Mouse (Mus musculus) testis, adult 2 months (tissue): ENCODE measurements at regions not wholly inside any gene's neighbourhood (a gene's known extent, or its start where the extent isn't known, plus 50 kb on each side); places are given as distances from the start of the nearest gene placed in this dataset.

Experiments used
- H3K27ac ChIP-seq: fragments of 200-500 bp; 2 replicates; pipeline ENCODE4 v1.5.1; 2012; ENCODE audit warnings: low read depth, low read length; ENCODE audit not compliant: control insufficient read depth, insufficient read depth
- H3K27me3 ChIP-seq: fragments of 200-500 bp; 2 replicates; pipeline ENCODE4 v1.6.1; 2012; ENCODE audit warnings: mild to moderate bottlenecking, low read length, moderate library complexity; ENCODE audit not compliant: control insufficient read depth, insufficient read depth
- H3K36me3 ChIP-seq: fragments of 200-500 bp; 2 replicates; pipeline ENCODE4 v1.6.1; 2012; ENCODE audit warnings: mild to moderate bottlenecking, low read length; ENCODE audit not compliant: control insufficient read depth, insufficient read depth
- H3K4me1 ChIP-seq: fragments of 200-500 bp; 2 replicates; pipeline ENCODE4 v1.6.1; 2012; ENCODE audit warnings: low read length; ENCODE audit not compliant: control insufficient read depth, insufficient read depth
- H3K4me3 ChIP-seq: fragments of 200-500 bp; 2 replicates; pipeline ENCODE4 v1.5.1; 2012; ENCODE audit warnings: low read depth, mild to moderate bottlenecking, low read length, moderate library complexity, mixed read lengths; ENCODE audit not compliant: control insufficient read depth
- CTCF ChIP-seq: fragments of 200-500 bp; IDR thresholded peaks from 2 replicates; pipeline ENCODE4 v1.5.1; 2012; ENCODE audit warnings: low read depth, mild to moderate bottlenecking, inconsistent platforms, low read length, moderate library complexity; ENCODE audit not compliant: control insufficient read depth, insufficient read depth, insufficient replicate concordance
- POLR2A ChIP-seq: fragments of 200-500 bp; IDR thresholded peaks from 2 replicates; pipeline ENCODE4 v1.6.1; 2012; ENCODE audit warnings: low read depth, mild to moderate bottlenecking, inconsistent platforms, low read length, moderate library complexity; ENCODE audit not compliant: control insufficient read depth

DNA sequence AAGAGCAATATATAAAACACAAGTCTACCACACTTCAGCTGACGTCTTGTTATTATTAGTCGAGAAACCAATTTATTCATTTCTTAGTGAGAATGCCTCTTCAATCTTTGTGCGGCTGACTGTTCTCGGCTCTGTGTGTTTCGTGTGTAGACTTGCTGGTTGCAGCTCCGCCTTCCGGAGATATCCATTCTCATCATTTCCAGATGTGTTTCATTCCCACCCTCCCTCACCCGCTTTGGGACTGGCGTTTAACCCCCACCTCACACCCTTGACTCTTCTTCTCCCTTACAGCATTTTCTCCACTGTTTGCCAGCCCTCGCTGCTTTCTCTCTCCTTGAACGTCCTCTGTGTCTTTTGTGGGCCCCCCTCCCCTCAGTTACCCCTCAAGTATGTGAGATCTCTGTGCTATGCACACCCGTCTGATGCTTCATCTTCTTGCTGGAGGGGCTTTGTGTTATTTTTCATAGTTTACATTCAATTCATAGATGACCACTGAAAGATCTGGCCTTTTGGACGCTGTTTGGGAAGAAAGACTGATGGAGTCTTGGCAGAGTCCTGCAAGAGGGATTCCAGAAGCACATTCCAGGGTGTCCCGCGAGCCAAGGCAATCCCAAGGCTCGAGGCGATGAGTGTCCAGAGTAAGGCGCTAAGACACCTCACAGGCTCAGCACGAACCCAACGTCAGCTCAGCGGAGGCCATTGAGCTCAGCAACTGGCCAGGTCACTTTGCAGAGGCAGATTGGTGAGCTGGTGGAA, 121.9 kb upstream of the Arglu1 start:
- Histone ChIP-seq H3K36me3 (no peaks in the 10 kb centered on the region), H3K4me1 (no peaks in the 10 kb centered on the region), H3K27me3 (no peaks in the 10 kb centered on the region), H3K4me3 (no peak overlapping the region), H3K27ac (no peak overlapping the region)
- TF ChIP-seq POLR2A (no peak), CTCF (no peak)

DNA sequence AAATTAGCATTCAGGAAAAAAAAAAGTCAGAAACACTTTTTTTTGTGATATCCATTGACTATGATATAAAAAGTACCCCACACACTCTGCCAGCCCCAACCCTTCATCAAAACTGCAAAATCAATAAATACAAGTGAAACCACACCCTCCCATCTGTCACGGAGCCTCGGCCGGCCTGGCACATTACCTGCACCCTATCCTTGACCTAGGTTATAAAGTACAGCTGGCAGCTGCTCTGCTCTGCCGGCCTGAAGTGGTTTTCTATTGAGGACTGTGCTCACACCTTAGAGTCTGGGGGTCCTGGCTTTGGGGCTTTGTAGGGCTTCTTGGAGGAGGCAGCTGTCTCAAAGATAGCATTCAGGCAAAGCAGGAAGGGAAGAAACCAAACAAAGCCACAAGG, 120.6 kb upstream of the Arglu1 start:
- Histone ChIP-seq H3K4me3 (no peak overlapping the region), H3K4me1 (no peaks in the 10 kb centered on the region), H3K27me3 (no peaks in the 10 kb centered on the region), H3K27ac (no peak overlapping the region), H3K36me3 (no peaks in the 10 kb centered on the region)
- TF ChIP-seq POLR2A (no peak), CTCF (no peak)

DNA sequence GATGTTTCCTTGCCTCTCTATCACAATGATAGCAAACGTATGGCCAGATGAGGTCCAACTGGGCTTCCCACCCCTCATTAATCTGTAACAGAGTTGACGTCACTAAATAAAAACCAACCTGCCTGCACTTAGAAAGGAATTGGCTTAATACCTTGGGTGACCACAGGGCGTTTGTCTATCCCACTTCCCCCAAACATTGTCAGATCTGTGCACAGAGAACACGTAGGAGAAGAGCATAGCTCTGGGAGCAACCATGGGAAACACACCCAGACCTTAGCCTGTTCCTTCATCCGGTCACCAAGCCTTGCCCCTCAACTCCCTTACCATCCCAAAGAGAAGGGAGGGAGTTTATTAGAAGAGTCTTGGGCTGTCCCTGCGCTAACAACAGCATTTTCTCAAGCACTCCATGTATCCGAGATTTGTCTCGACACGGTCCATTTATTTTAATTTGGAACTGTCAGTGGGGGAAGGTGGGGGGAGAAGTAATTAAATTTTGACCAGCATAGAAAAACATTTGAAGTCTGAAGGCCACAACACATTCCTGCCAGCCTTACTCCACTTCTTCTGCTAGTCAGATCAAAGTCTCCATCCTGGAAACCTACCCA, 119.6 kb upstream of the Arglu1 start:
- TF ChIP-seq POLR2A (no peak), CTCF (no peak)
- Histone ChIP-seq H3K27me3 (no peaks in the 10 kb centered on the region), H3K4me3 (no peak overlapping the region), H3K4me1 (no peaks in the 10 kb centered on the region), H3K27ac (no peak overlapping the region), H3K36me3 (no peaks in the 10 kb centered on the region)

DNA sequence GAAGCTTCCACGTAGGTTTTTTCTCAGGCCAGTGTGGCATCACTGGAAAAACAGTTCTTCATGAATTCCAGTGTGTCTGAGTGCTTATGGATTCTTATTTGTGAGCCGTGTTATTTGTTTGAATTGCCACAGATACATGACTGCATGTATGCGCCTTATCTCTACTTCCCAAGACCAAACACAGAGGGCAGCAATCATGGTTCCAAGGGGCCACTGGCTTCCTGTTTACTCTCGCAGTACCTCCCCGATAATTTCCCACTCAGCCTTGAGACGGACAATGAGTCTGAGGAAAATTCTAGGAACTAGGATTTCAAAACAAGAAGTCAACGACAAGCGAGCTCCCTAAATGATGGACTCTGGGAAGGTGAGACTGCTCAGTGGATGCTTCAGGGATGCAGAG, 119.0 kb upstream of the Arglu1 start:
- no peaks in the 10 kb centered on the region for H3K27me3 ChIP-seq
- H3K4me3 ChIP-seq, result no peak overlapping the region
- H3K4me1 ChIP-seq, result peaks cover under 1% of the 10 kb centered on the region; the same call in 1 of the 2 replicates
- H3K36me3 ChIP-seq, result no peaks in the 10 kb centered on the region
- no peak for TF ChIP-seq CTCF
- TF ChIP-seq POLR2A, result no peak
- no peak overlapping the region for H3K27ac ChIP-seq

DNA sequence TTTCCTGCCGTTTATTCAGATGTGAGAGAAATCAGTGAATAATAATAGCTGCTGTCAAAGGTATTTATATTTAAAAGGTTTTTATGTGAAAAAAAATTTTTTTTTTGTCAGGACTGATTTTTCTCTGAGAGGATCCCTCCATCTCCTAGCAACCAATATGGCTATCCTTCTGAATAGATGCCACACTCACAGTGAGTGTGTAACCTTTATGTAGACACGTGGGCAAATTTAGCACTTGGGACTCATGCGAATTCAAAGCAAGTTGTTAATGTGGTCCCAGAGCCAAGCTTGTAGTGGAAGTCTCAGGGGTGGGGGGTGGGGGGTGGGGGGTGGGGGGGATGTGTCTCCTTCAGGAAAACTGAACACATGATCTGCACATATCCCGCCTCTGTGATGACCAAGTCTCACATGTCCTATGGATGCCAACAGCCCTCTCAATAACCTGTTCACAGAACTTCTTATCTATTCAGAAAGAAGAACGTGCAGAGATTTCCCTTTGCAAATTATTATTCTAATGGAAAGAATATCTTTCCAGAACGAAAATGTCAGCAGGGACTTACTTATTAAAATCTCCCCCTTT, 112.5 kb upstream of the Arglu1 start:
- Histone ChIP-seq H3K4me3 (no peak overlapping the region), H3K27me3 (no peaks in the 10 kb centered on the region)
- TF ChIP-seq POLR2A, result no peak
- no peak for TF ChIP-seq CTCF

DNA sequence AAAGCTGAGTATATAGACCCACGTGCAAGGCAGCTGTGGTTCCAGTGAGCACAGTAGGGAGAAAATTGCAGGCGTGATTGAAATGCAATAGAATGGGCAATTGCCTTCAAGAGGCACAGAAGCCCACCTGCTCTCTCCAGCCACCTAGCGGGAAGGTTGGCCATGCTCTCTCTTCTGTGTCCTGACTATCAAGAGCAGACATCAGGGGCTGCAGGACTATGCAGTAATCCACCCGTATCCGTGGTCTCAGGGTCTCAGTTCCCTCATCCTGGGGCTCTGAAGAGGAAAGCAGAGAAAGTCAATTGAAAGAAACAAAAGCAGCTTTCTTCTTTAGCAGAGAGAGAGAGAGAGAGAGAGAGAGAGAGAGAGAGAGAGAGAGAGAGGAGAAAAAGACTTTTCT, 112.0 kb upstream of the Arglu1 start:
- Histone ChIP-seq H3K36me3 (no peaks in the 10 kb centered on the region), H3K4me3 (no peak overlapping the region), H3K27ac (no peak overlapping the region), H3K4me1 (peaks cover 2% of the 10 kb centered on the region), H3K27me3 (no peaks in the 10 kb centered on the region)
- TF ChIP-seq POLR2A, result no peak
- no peak for TF ChIP-seq CTCF

More for the DNA sequence above, 112.5 kb upstream of the Arglu1 start:
- H3K27ac ChIP-seq, result no peak overlapping the region
- H3K4me1 ChIP-seq, result peaks cover 2% of the 10 kb centered on the region
- H3K36me3 ChIP-seq, result no peaks in the 10 kb centered on the region

DNA sequence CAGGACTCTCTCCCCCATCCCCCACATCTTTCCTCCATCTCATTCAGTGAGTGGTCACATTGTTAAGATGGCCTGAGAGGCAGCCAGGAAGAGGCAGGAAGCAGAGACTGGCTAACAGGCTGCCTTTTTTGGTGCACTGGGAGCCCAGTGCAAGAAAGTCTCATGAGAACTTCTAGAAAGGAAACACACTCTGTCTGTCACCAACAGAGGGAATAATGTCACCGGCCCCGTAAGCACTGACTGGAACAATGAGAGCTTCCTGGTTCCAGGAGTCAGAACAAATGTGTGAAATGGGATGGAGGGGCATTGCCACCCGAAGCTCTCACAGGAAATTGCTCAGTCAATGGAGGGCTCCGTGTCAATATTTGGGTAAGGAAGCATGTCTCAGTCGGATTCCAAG, 111.3 kb upstream of the Arglu1 start:
- no peak overlapping the region for H3K4me3 ChIP-seq
- peaks cover 2% of the 10 kb centered on the region for H3K4me1 ChIP-seq
- TF ChIP-seq CTCF (no peak), POLR2A (no peak)
- H3K36me3 ChIP-seq, result no peaks in the 10 kb centered on the region
- no peak overlapping the region for H3K27ac ChIP-seq
- no peaks in the 10 kb centered on the region for H3K27me3 ChIP-seq
